Mouse (Mus musculus): ENCODE measurements at regions not wholly inside any gene's neighbourhood (a gene's known extent, or its start where the extent isn't known, plus 50 kb on each side); places are given as distances from the start of the nearest gene placed in this dataset.

DNA sequence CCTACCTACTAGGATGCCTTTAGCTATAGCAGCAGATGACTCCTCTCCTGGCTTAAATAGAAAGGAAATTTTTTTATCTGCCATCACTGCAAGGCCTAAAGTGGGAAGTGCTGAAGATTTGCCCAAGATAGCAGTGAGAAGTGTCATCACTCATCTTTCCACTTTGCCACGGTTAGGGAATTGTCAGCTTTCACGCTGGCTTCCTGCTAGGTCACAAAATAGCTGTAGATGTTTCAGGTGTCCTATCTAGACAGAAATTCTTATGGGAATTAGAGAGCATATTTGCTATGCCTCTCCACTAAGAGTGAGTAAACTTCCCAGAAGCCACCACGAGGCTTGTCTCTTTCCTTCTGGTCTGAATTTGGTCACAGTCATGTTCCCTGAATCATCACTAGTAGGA is 60.4 kb upstream of the Lrrc55 start:
- Histone ChIP-seq H3K36me3 (ENCODE audit: control insufficient read depth, insufficient read depth, low read length) (0 out of 2 replicates have a peak, but pooled peaks cover 2% of the 10 kb centered on the region), H3K4me3 (no peak overlapping the region), H3K27me3 (ENCODE audit: control insufficient read depth, insufficient read depth, low read length) (no peaks in the 10 kb centered on the region), H3K27ac (no peak overlapping the region), H3K9ac (ENCODE audit: low read depth, low read length) (no peak overlapping the region), H3K4me1 (ENCODE audit: control insufficient read depth, insufficient read depth, low read length) (peaks cover 11% of the 10 kb centered on the region), H3K79me2 (replicated peaks; ENCODE audit: control insufficient read depth, insufficient read depth, low read length) (no peaks in the 10 kb centered on the region)
- no peak for DNase-seq
- no peak for TF ChIP-seq POLR2A (IDR thresholded peaks at IDR 0.05; ENCODE audit: insufficient read depth, low read depth, low read length)
- TF ChIP-seq CTCF (IDR thresholded peaks at IDR 0.05): no peak
- TF ChIP-seq EP300 (IDR thresholded peaks at IDR 0.05; ENCODE audit: insufficient read depth, low read depth, low read length): no peak
- intact Hi-C loops (cut with DNase I): no loop called here
- 70% methylated on average over 3 of the region's 3 CpGs for WGBS

DNA sequence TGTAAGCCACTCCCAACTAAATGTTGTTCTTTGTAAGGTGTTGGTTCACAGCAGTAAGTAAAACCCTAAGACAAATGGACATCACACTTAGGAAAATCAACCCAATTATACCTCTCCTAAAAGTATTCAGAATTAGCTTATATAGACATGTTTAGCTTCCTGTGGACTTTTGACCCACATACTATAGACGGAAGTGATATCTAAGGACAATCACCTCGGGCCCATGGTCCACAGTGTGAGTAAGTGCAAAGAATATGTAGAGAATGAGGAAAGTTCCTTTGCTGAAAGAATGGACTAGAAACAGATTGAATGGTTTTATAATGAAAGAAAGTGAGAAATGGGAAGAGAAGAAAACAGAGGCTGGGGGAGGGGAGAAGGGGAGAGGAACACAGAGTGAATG is 58.6 kb upstream of the Lrrc55 start:
- Histone ChIP-seq H3K4me3 (no peak overlapping the region), H3K9ac (ENCODE audit: low read depth, low read length) (no peak overlapping the region), H3K79me2 (replicated peaks; ENCODE audit: control insufficient read depth, insufficient read depth, low read length) (no peaks in the 10 kb centered on the region), H3K27ac (no peak overlapping the region), H3K36me3 (ENCODE audit: control insufficient read depth, insufficient read depth, low read length) (peaks cover 8% of the 10 kb centered on the region), H3K27me3 (ENCODE audit: control insufficient read depth, insufficient read depth, low read length) (no peaks in the 10 kb centered on the region), H3K4me1 (ENCODE audit: control insufficient read depth, insufficient read depth, low read length) (peaks cover 14% of the 10 kb centered on the region)
- no peak for TF ChIP-seq EP300 (IDR thresholded peaks at IDR 0.05; ENCODE audit: insufficient read depth, low read depth, low read length)
- no peak for TF ChIP-seq CTCF (IDR thresholded peaks at IDR 0.05)
- no peak for TF ChIP-seq POLR2A (IDR thresholded peaks at IDR 0.05; ENCODE audit: insufficient read depth, low read depth, low read length)
- WGBS: 53% methylated on average over 2 of the region's 2 CpGs
- DNase-seq: no peak
- intact Hi-C loops (cut with DNase I): no loop called here

DNA sequence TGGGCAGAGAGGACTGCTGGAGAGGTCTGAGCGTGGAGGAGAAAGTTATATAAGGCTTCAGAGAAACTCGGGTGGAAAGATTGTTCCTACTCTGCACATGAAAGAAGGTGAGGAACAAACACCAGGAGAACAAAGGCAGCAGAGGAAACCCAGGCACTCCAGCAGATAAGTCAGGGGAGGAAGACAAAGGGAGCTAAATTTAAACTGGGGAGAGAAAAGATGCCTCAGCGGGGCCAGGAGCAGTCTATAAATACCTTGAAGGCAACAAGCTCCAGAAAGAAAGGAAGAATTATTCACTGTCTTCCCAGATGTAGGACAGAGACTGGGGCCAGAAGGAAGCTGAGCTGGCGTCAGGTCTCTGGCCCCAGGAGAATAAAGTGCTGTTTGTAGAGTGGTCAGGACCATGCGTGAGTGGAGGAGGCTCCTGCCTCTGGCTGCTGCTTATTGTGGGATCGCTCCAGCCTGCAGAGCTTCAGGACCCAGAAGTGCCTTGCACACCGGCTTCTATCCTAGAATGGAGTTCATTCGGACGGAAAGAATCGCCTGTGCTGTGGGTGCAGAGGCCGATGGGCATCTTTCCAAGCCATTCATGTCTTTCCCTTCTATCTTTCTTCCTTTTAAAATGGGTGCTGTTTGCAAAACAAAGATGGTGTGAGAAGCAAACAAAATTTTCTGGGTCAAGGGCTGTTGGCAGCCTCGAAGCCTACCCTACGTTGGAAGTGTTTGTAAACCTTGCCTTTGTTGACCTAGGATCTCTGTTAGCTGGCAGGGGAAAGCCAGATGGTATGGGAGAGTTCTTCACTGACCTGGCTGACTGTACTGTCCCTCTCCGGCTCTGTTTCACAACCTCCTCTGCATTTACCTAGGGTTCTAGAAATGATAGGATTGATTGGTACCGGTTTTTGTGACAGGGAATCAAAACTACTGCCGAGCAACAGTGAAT is 55.6 kb upstream of the Lrrc55 start:
- TF ChIP-seq POLR2A (IDR thresholded peaks at IDR 0.05; ENCODE audit: insufficient read depth, low read depth, low read length): peak; percentile 64
- TF ChIP-seq CTCF (IDR thresholded peaks at IDR 0.05): no peak
- Histone ChIP-seq H3K27ac (peak overlapping the region; percentile 75), H3K36me3 (ENCODE audit: control insufficient read depth, insufficient read depth, low read length) (peaks cover 8% of the 10 kb centered on the region), H3K27me3 (ENCODE audit: control insufficient read depth, insufficient read depth, low read length) (no peaks in the 10 kb centered on the region), H3K4me3 (peak overlapping the region; percentile 5; the same call in 1 of the 2 replicates), H3K4me1 (ENCODE audit: control insufficient read depth, insufficient read depth, low read length) (peaks cover 15% of the 10 kb centered on the region), H3K9ac (ENCODE audit: low read depth, low read length) (peak overlapping the region; percentile 32), H3K79me2 (replicated peaks; ENCODE audit: control insufficient read depth, insufficient read depth, low read length) (no peaks in the 10 kb centered on the region)
- 17% methylated on average over 16 of the region's 16 CpGs for WGBS
- DNase-seq: peak; percentile 57 to 70
- intact Hi-C loops (cut with DNase I): loop anchor here (1.0 kb wide), 1 partner anchor 29 kb away; no protein-coding TSS in a partner anchor

DNA sequence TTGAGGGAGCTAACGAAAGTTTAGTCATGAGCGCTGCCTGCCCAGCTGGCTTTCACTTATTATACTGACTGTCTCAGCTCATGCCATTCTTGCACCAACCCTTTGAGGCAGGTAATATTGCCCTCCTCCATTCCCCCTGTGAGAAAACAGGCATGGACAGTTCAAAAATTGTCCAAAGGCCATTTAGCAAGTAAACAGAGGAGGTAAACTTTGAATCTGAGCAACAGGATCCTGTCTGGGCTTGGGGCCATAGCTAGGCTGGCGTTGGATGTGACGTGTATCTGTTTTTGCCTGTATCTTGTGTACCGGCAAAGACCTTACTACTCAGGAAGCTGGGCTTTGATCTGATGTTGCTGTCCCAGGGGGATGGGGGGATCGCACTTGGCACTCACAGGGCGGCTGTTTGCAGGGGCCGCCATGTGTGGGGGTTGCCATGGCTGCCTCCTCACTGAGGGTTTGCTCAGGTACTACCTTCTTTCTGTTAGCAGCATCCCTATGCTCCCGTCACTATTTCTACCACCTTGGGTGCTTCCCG is 53.1 kb upstream of the Lrrc55 start:
- H3K4me1 ChIP-seq (ENCODE audit: control insufficient read depth, insufficient read depth, low read length): peaks cover 17% of the 10 kb centered on the region
- H3K36me3 ChIP-seq (ENCODE audit: control insufficient read depth, insufficient read depth, low read length): peaks cover 8% of the 10 kb centered on the region
- no peak for TF ChIP-seq POLR2A (IDR thresholded peaks at IDR 0.05; ENCODE audit: insufficient read depth, low read depth, low read length)
- TF ChIP-seq CTCF (IDR thresholded peaks at IDR 0.05): no peak
- no peak for TF ChIP-seq EP300 (IDR thresholded peaks at IDR 0.05; ENCODE audit: insufficient read depth, low read depth, low read length)
- DNase-seq: peak; percentile 40 to 57
- no peak overlapping the region for H3K4me3 ChIP-seq
- H3K9ac ChIP-seq (ENCODE audit: low read depth, low read length): no peak overlapping the region
- 44% methylated on average over 10 of the region's 10 CpGs for WGBS
- intact Hi-C loops (cut with DNase I): no loop called here
- no peaks in the 10 kb centered on the region for H3K27me3 ChIP-seq (ENCODE audit: control insufficient read depth, insufficient read depth, low read length)
- no peaks in the 10 kb centered on the region for H3K79me2 ChIP-seq (replicated peaks; ENCODE audit: control insufficient read depth, insufficient read depth, low read length)
- H3K27ac ChIP-seq: peak overlapping the region; percentile 75

All from heart, adult 2 months (tissue).